Mouse (Mus musculus) midbrain, postnatal 0 days (tissue): ENCODE measurements around the gene Ankzf1. TPM values are rescaled to one million over a fixed set of nuclear protein-coding genes. Genes with fewer than 3 reads are reported as not detected.
"Not testable (repeated sequence)": the region's sequence is repeated elsewhere in the genome, so short reads cannot be mapped to it uniquely, and the experiment has no call there.

Experiments
- ATAC-seq: fragments of 200-750 bp; cut with Nextera tagmentation; 2 replicates; pipeline ENCODE4 v1.8.0; 2017; ENCODE audit warnings: moderate number of reproducible peaks, mild to moderate bottlenecking, moderate TSS enrichment, moderate library complexity; ENCODE audit not compliant: low FRiP score
- DNase-seq: peaks from one replicate; pipeline ENCODE4 v3.0.0-alpha.2; 2015; ENCODE audit warnings: low spot score
- H3K27ac ChIP-seq: fragments of 300-500 bp; sonication (generic); 2 replicates; pipeline ENCODE4 v1.5.1; 2014; ENCODE audit warnings: low read depth, mild to moderate bottlenecking, low read length, mixed read lengths
- H3K27me3 ChIP-seq: fragments of 300-500 bp; sonication (generic); 2 replicates; pipeline ENCODE4 v1.6.1; 2014; ENCODE audit warnings: low read length, control low read depth, mixed read lengths; ENCODE audit not compliant: insufficient read depth
- H3K36me3 ChIP-seq: fragments of 300-500 bp; sonication (generic); 2 replicates; pipeline ENCODE4 v1.6.1; 2014; ENCODE audit warnings: low read length, control low read depth, mixed read lengths; ENCODE audit not compliant: insufficient read depth
- H3K4me1 ChIP-seq: fragments of 300-500 bp; sonication (generic); 2 replicates; pipeline ENCODE4 v1.6.1; 2014; ENCODE audit warnings: mild to moderate bottlenecking, control low read depth, antibody characterized with exemption, low read length, mixed read lengths; ENCODE audit not compliant: insufficient read depth
- H3K4me2 ChIP-seq: fragments of 300-500 bp; sonication (generic); 2 replicates; pipeline ENCODE4 v1.6.1; 2014; ENCODE audit warnings: low read depth, mild to moderate bottlenecking, low read length, mixed read lengths; ENCODE audit not compliant: poor library complexity, severe bottlenecking
- H3K4me3 ChIP-seq: fragments of 300-500 bp; sonication (generic); 2 replicates; pipeline ENCODE4 v1.5.1; 2014; ENCODE audit warnings: low read depth, mild to moderate bottlenecking, low read length, moderate library complexity
- H3K9ac ChIP-seq: fragments of 300-500 bp; sonication (generic); replicated peaks from 2 replicates; pipeline ENCODE4 v1.6.1; 2014; ENCODE audit warnings: mild to moderate bottlenecking, low read length, moderate library complexity, mixed read lengths; ENCODE audit not compliant: poor library complexity, severe bottlenecking
- H3K9me3 ChIP-seq: fragments of 300-500 bp; sonication (generic); 2 replicates; pipeline ENCODE4 v1.6.1; 2016; ENCODE audit warnings: low read length, control low read depth
- CTCF ChIP-seq: IDR thresholded peaks from 2 replicates; pipeline ENCODE4 v1.5.1; 2016; ENCODE audit warnings: antibody characterized with exemption, mild to moderate bottlenecking
- WGBS: fragments of 180-500 bp; shearing (Covaris S2); extraction: QIAGEN DNeasy Blood & Tissue Kit; methylation state at CpG from one replicate; pipeline ENCODE4 v1.1.7; 2014; 5-methylcytosine and 5-hydroxymethylcytosine counted together
- polyA plus RNA-seq: library from polyadenylated mRNA; unstranded; fragments of >200 nt; fragmentation: Nextera tagmentation; extraction: Ambion mirVana; gene quantifications from 2 replicates; pipeline ENCODE4 v1.2.1, GENCODE M21; 2015
- total RNA-seq: library from RNA; depleted of rRNA; stranded (reverse); fragments of >200 nt; gene quantifications from 2 replicates; pipeline ENCODE4 v1.2.3, GENCODE M21; 2014

The Ankzf1 gene
- total and polyA plus RNA-seq, 2 experiments from 2014 or later: 15.7 to 20.1 TPM

- WGBS: 79% methylated on average over 4 of the region's 4 CpGs
Observed at GRCm38 (mm10) chr1:75231224-75231623, 39.3 kb downstream of the Ankzf1 start.

DNA sequence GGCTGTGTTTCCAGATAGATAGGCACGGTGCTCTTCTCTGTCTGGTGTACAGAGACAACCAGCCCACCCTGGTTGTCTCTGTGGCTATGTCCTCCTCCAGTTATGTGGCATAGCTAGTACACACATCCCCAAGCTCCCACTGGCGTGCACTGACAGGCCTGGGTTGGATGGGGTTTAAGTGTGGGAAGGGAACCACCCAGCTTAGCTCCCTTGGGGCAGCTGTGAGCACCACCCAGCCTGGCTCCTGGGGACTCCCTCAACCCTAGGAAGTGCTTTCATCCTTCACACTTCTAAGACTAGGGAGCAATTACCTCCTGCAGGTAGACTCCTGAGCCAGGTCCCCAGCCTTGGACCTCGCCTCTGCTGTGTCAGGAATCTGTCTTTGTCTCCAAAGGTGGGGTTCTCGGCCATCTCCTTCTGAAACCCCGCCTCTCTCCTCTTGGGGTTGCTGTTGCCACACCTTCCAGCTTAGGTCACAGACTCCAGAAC lies 39.8 kb downstream of the Ankzf1 start, which contains the start of gene A630095N17Rik:
Gene A630095N17Rik, minus strand, starts transcription at position 439 of the 489 bp plus-strand sequence.
- H3K9ac ChIP-seq: no peak within 1 kb of the TSS
- WGBS: 74% methylated on average over 5 of the region's 5 CpGs
- ATAC-seq: no peak

More at GRCm38 (mm10) chr1:75231224-75231623, 39.3 kb downstream of the Ankzf1 start:
- Histone ChIP-seq H3K9ac (no peak overlapping the region), H3K9me3 (no peaks in the 10 kb centered on the region), H3K4me2 (no peak overlapping the region), H3K27me3 (no peaks in the 10 kb centered on the region), H3K27ac (no peak overlapping the region), H3K4me3 (no peak overlapping the region), H3K36me3 (no peaks in the 10 kb centered on the region), H3K4me1 (no peaks in the 10 kb centered on the region)
- no peak for TF ChIP-seq CTCF
- ATAC-seq (no peak), DNase-seq (no peak)

GRCm38 (mm10) chr1:75232489-75232888 lies 40.5 kb downstream of the Ankzf1 start:
- not testable (repeated sequence) for H3K4me1 ChIP-seq, H3K27me3 ChIP-seq, H3K4me2 ChIP-seq, H3K27ac ChIP-seq, H3K9ac ChIP-seq, H3K9me3 ChIP-seq, H3K36me3 ChIP-seq, DNase-seq, ATAC-seq, H3K4me3 ChIP-seq
- WGBS: 71% methylated on average over 4 of the region's 4 CpGs

More for the DNA sequence above, 39.8 kb downstream of the Ankzf1 start, which contains the start of gene A630095N17Rik:
- no peak for DNase-seq
- H3K4me1 ChIP-seq: no peaks in the 10 kb centered on the region
- no peaks in the 10 kb centered on the region for H3K9me3 ChIP-seq
- H3K4me3 ChIP-seq: no peak within 1 kb of the TSS
- H3K4me2 ChIP-seq: no peak within 1 kb of the TSS
- H3K36me3 ChIP-seq: no peaks in the 10 kb centered on the region
- no peak within 1 kb of the TSS for H3K27ac ChIP-seq
- no peaks in the 10 kb centered on the region for H3K27me3 ChIP-seq
- no peak for TF ChIP-seq CTCF

DNA sequence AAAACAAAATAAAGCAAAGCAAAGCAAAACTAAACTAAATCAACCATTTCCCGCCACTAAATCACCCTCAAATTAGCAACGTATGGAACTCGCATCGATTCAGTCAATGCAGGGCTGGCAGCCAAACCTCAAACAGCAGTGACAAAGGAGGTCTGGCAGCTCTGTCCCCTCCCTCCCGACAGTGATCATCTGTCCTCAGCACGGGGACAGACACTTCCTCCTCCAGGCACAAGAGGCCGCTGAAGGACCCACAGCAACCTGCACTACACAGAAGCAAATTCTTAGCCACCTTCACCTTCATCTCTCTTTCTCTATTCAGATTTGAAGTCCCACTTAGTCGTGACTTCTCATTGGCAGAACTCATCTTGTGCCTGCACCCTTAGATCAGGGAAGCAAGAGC lies 42.7 kb downstream of the Ankzf1 start:
- Histone ChIP-seq H3K4me2 (peak overlapping the region; percentile 12; the same call in 1 of the 2 replicates), H3K4me1 (no peaks in the 10 kb centered on the region), H3K4me3 (no peak overlapping the region), H3K27me3 (no peaks in the 10 kb centered on the region), H3K9me3 (no peaks in the 10 kb centered on the region), H3K36me3 (peaks cover 6% of the 10 kb centered on the region; the same call in 1 of the 2 replicates), H3K27ac (no peak overlapping the region), H3K9ac (0 out of 2 replicates have a peak overlapping the region, but pooled peaks have one; percentile 42)
- no peak for ATAC-seq
- under 1% methylated on average over 8 of the region's 8 CpGs for WGBS
- peak; percentile 78 for TF ChIP-seq CTCF
- DNase-seq: peak; percentile 87

- ATAC-seq (peak; percentile 87), DNase-seq (peak; percentile 84)
- Histone ChIP-seq H3K4me3 (peak within 1 kb of the TSS; percentile 72), H3K36me3 (peaks cover 17% of the 10 kb centered on the region), H3K27me3 (no peaks in the 10 kb centered on the region), H3K27ac (peak within 1 kb of the TSS; percentile 86), H3K4me2 (peak within 1 kb of the TSS; percentile 80), H3K4me1 (no peaks in the 10 kb centered on the region), H3K9ac (peak within 1 kb of the TSS; percentile 79), H3K9me3 (no peaks in the 10 kb centered on the region)
- TF ChIP-seq CTCF: no peak
- under 1% methylated on average over 64 of the region's 64 CpGs for WGBS
Observed at GRCm38 (mm10) chr1:75236117-75237050, 44.4 kb downstream of the Ankzf1 start, which contains the start of gene Dnajb2. Dnajb2 (plus strand) TSS chr1:75236406.

- H3K27ac ChIP-seq: no peak overlapping the region
- no peak for TF ChIP-seq CTCF
- H3K9ac ChIP-seq: no peak overlapping the region
- no peak overlapping the region for H3K4me2 ChIP-seq
- peaks cover 32% of the 10 kb centered on the region for H3K36me3 ChIP-seq
- H3K27me3 ChIP-seq: no peaks in the 10 kb centered on the region
- no peaks in the 10 kb centered on the region for H3K9me3 ChIP-seq
- DNase-seq: no peak
- H3K4me1 ChIP-seq: no peaks in the 10 kb centered on the region
- no peak for ATAC-seq
- WGBS: 81% methylated on average over 10 of the region's 10 CpGs
- H3K4me3 ChIP-seq: no peak overlapping the region
Observed at GRCm38 (mm10) chr1:75239591-75239990, 47.6 kb downstream of the Ankzf1 start.
